Mouse (Mus musculus): ENCODE results near the gene Pgm2l1.
A peak's percentile ranks its signal among the peaks of the same experiment; 100 is the strongest.
"Not testable (repeated sequence)": the region's sequence is repeated elsewhere in the genome, so short reads cannot be mapped to it uniquely, and the experiment has no call there.

Gene Pgm2l1

GRCm38 (mm10) chr7:100234264-100234885 lies 7.2 kb downstream of the Pgm2l1 start:
- H3K4me1 ChIP-seq (replicated peaks; ENCODE audit: low read depth, low read length): peaks cover under 1% of the 10 kb centered on the region; the same call in 1 of the 2 replicates
- no peaks in the 10 kb centered on the region for H3K27me3 ChIP-seq (ENCODE audit: insufficient read depth, low read length)
- TF ChIP-seq CTCF (conservative IDR thresholded peaks at IDR 0.05; ENCODE audit: low read length) (peak; percentile 35), POU5F1 (IDR thresholded peaks at IDR 0.05; ENCODE audit: borderline replicate concordance, low read length) (no peak)
- H3K4me3 ChIP-seq (replicated peaks; ENCODE audit: low read length): no peak overlapping the region
- no peaks in the 10 kb centered on the region for H3K9me3 ChIP-seq (ENCODE audit: low read length)
- no peaks in the 10 kb centered on the region for H3K36me3 ChIP-seq (ENCODE audit: insufficient read depth, low read length)

GRCm38 (mm10) chr7:100238271-100238670 lies 11.1 kb downstream of the Pgm2l1 start:
- TF ChIP-seq NANOG (IDR thresholded peaks at IDR 0.05; ENCODE audit: borderline replicate concordance, low read length): no peak
- no peak for TF ChIP-seq CTCF (conservative IDR thresholded peaks at IDR 0.05; ENCODE audit: low read length)
- no peak for TF ChIP-seq POU5F1 (IDR thresholded peaks at IDR 0.05; ENCODE audit: borderline replicate concordance, low read length)
- no peaks in the 10 kb centered on the region for H3K4me1 ChIP-seq (replicated peaks; ENCODE audit: low read depth, low read length)
- H3K27me3 ChIP-seq (ENCODE audit: insufficient read depth, low read length): no peaks in the 10 kb centered on the region
- no peak overlapping the region for H3K4me3 ChIP-seq (replicated peaks; ENCODE audit: low read length)
- no peaks in the 10 kb centered on the region for H3K36me3 ChIP-seq (ENCODE audit: insufficient read depth, low read length)
- no peaks in the 10 kb centered on the region for H3K9me3 ChIP-seq (ENCODE audit: low read length)

GRCm38 (mm10) chr7:100240601-100241000 lies 13.4 kb downstream of the Pgm2l1 start:
- H3K9me3 ChIP-seq (ENCODE audit: low read length): no peaks in the 10 kb centered on the region
- no peaks in the 10 kb centered on the region for H3K4me1 ChIP-seq (replicated peaks; ENCODE audit: low read depth, low read length)
- no peaks in the 10 kb centered on the region for H3K36me3 ChIP-seq (ENCODE audit: insufficient read depth, low read length)
- TF ChIP-seq POU5F1 (IDR thresholded peaks at IDR 0.05; ENCODE audit: borderline replicate concordance, low read length) (no peak), CTCF (conservative IDR thresholded peaks at IDR 0.05; ENCODE audit: low read length) (no peak), NANOG (IDR thresholded peaks at IDR 0.05; ENCODE audit: borderline replicate concordance, low read length) (no peak)
- no peaks in the 10 kb centered on the region for H3K27me3 ChIP-seq (ENCODE audit: insufficient read depth, low read length)
- H3K4me3 ChIP-seq (replicated peaks; ENCODE audit: low read length): no peak overlapping the region

GRCm38 (mm10) chr7:100243007-100243406 lies 15.8 kb downstream of the Pgm2l1 start:
- TF ChIP-seq NANOG (IDR thresholded peaks at IDR 0.05; ENCODE audit: borderline replicate concordance, low read length): no peak
- no peak for TF ChIP-seq CTCF (conservative IDR thresholded peaks at IDR 0.05; ENCODE audit: low read length)
- TF ChIP-seq POU5F1 (IDR thresholded peaks at IDR 0.05; ENCODE audit: borderline replicate concordance, low read length): no peak
- H3K9me3 ChIP-seq (ENCODE audit: low read length): no peaks in the 10 kb centered on the region
- no peaks in the 10 kb centered on the region for H3K4me1 ChIP-seq (replicated peaks; ENCODE audit: low read depth, low read length)
- no peaks in the 10 kb centered on the region for H3K27me3 ChIP-seq (ENCODE audit: insufficient read depth, low read length)
- no peak overlapping the region for H3K4me3 ChIP-seq (replicated peaks; ENCODE audit: low read length)
- H3K36me3 ChIP-seq (ENCODE audit: insufficient read depth, low read length): no peaks in the 10 kb centered on the region

GRCm38 (mm10) chr7:100244225-100244624 lies 17.0 kb downstream of the Pgm2l1 start:
- Histone ChIP-seq H3K36me3 (ENCODE audit: insufficient read depth, low read length) (no peaks in the 10 kb centered on the region), H3K4me3 (replicated peaks; ENCODE audit: low read length) (no peak overlapping the region), H3K4me1 (replicated peaks; ENCODE audit: low read depth, low read length) (no peaks in the 10 kb centered on the region), H3K27me3 (ENCODE audit: insufficient read depth, low read length) (no peaks in the 10 kb centered on the region), H3K9me3 (ENCODE audit: low read length) (no peaks in the 10 kb centered on the region)
- TF ChIP-seq CTCF (conservative IDR thresholded peaks at IDR 0.05; ENCODE audit: low read length) (no peak), POU5F1 (IDR thresholded peaks at IDR 0.05; ENCODE audit: borderline replicate concordance, low read length) (no peak), NANOG (IDR thresholded peaks at IDR 0.05; ENCODE audit: borderline replicate concordance, low read length) (no peak)

GRCm38 (mm10) chr7:100245176-100245575 lies 18.0 kb downstream of the Pgm2l1 start:
- Histone ChIP-seq H3K36me3 (ENCODE audit: insufficient read depth, low read length) (no peaks in the 10 kb centered on the region), H3K9me3 (ENCODE audit: low read length) (no peaks in the 10 kb centered on the region), H3K27me3 (ENCODE audit: insufficient read depth, low read length) (no peaks in the 10 kb centered on the region), H3K4me3 (replicated peaks; ENCODE audit: low read length) (no peak overlapping the region), H3K4me1 (replicated peaks; ENCODE audit: low read depth, low read length) (no peaks in the 10 kb centered on the region)
- no peak for TF ChIP-seq NANOG (IDR thresholded peaks at IDR 0.05; ENCODE audit: borderline replicate concordance, low read length)
- TF ChIP-seq CTCF (conservative IDR thresholded peaks at IDR 0.05; ENCODE audit: low read length): no peak
- no peak for TF ChIP-seq POU5F1 (IDR thresholded peaks at IDR 0.05; ENCODE audit: borderline replicate concordance, low read length)

- 0 out of 2 replicates have a peak, but pooled peaks cover 2% of the 10 kb centered on the region for H3K4me1 ChIP-seq (replicated peaks; ENCODE audit: low read depth, low read length)
- TF ChIP-seq NANOG (IDR thresholded peaks at IDR 0.05; ENCODE audit: borderline replicate concordance, low read length) (no peak), CTCF (conservative IDR thresholded peaks at IDR 0.05; ENCODE audit: low read length) (no peak), POU5F1 (IDR thresholded peaks at IDR 0.05; ENCODE audit: borderline replicate concordance, low read length) (no peak)
- H3K36me3 ChIP-seq (ENCODE audit: insufficient read depth, low read length): peaks cover 12% of the 10 kb centered on the region
- no peak overlapping the region for H3K4me3 ChIP-seq (replicated peaks; ENCODE audit: low read length)
- peaks cover 11% of the 10 kb centered on the region; the same call in 1 of the 2 replicates for H3K9me3 ChIP-seq (ENCODE audit: low read length)
- no peaks in the 10 kb centered on the region for H3K27me3 ChIP-seq (ENCODE audit: insufficient read depth, low read length)
Observed at GRCm38 (mm10) chr7:100250667-100251066, 23.5 kb downstream of the Pgm2l1 start.

- no peaks in the 10 kb centered on the region; the same call in 1 of the 2 replicates for H3K27me3 ChIP-seq (ENCODE audit: insufficient read depth, low read length)
- H3K4me3 ChIP-seq (replicated peaks; ENCODE audit: low read length): no peak overlapping the region
- H3K36me3 ChIP-seq (ENCODE audit: insufficient read depth, low read length): no peaks in the 10 kb centered on the region
- H3K4me1 ChIP-seq (replicated peaks; ENCODE audit: low read depth, low read length): peaks cover 7% of the 10 kb centered on the region; the same call in 1 of the 2 replicates
- no peaks in the 10 kb centered on the region for H3K9me3 ChIP-seq (ENCODE audit: low read length)
- 0 out of 2 replicates have a peak, but pooled peaks have one; percentile 4 for TF ChIP-seq CTCF (conservative IDR thresholded peaks at IDR 0.05; ENCODE audit: low read length)
- TF ChIP-seq POU5F1 (IDR thresholded peaks at IDR 0.05; ENCODE audit: borderline replicate concordance, low read length): no peak
Observed at GRCm38 (mm10) chr7:100262350-100262749, 35.2 kb downstream of the Pgm2l1 start.

- H3K4me3 ChIP-seq (replicated peaks; ENCODE audit: low read length): peak overlapping the region; percentile 53; the same call in 1 of the 2 replicates
- peak; percentile 37 for TF ChIP-seq CTCF (conservative IDR thresholded peaks at IDR 0.05; ENCODE audit: low read length)
- not testable (repeated sequence) for H3K27me3 ChIP-seq (ENCODE audit: insufficient read depth, low read length); H3K36me3 ChIP-seq (ENCODE audit: insufficient read depth, low read length); H3K4me1 ChIP-seq (replicated peaks; ENCODE audit: low read depth, low read length); H3K9me3 ChIP-seq (ENCODE audit: low read length)
Observed at GRCm38 (mm10) chr7:100264934-100265333, 37.7 kb downstream of the Pgm2l1 start.
